Mouse (Mus musculus): ENCODE results near the gene Adarb1. TPM values are rescaled to one million over a fixed set of nuclear protein-coding genes. Genes with fewer than 3 reads are reported as not detected.

Adarb1 gene
- polyA plus RNA-seq, 1 experiment from 2014 or later = 10.7 TPM

DNA sequence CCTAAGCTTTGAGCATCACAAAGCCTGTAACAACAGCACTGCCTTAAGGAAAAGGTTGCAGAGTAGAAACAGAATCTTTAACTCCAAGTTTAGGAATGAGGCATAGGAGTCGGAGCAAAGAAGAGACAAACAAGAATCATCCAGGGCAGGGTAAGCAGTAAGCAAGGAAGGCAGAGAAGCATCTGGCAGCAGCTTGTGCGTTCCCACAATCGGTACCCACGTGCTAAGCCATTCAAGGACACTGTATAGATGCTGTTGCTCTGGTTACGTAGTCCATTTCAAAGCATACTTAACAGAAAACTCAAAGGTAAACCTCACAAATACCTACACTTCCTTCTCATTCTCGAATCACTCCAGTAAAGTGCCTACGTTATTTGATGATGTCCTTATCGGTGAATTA, 35.0 kb downstream of the Adarb1 start:
- Histone ChIP-seq H3K27ac (replicated peaks) (no peak overlapping the region), H3K9ac (no peak overlapping the region), H3K4me3 (no peak overlapping the region), H3K36me3 (no peaks in the 10 kb centered on the region), H3K4me1 (peaks cover 15% of the 10 kb centered on the region), H3K9me3 (no peaks in the 10 kb centered on the region), H3K27me3 (replicated peaks) (no peaks in the 10 kb centered on the region), H3K4me2 (no peak overlapping the region)
- no peak for ATAC-seq (ENCODE audit: extremely low read depth, insufficient number of reproducible peaks, low FRiP score, low TSS enrichment)
- 82% methylated on average over 8 of the region's 8 CpGs for WGBS

DNA sequence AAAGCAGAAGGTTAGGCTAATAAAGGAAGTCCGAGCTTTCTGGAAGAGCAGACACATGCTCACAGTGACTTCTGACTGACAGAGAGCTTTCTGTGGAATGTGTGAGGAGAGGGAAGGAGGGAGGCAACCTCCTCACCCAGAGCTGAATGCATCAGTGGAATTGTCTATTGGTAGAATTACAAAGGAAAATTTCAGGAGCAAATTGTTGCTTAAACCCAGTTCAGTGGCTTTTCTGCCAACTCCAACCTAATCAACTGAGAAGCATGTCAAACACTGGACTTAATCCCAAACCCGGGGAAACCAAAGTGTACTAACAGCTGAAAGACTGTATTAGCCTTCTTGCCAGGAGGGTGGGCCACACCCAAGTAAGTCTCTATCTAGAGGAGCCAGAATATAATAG, 36.9 kb downstream of the Adarb1 start:
- Histone ChIP-seq H3K9ac (no peak overlapping the region), H3K27me3 (replicated peaks) (no peaks in the 10 kb centered on the region), H3K4me1 (peaks cover 12% of the 10 kb centered on the region), H3K4me3 (no peak overlapping the region), H3K9me3 (no peaks in the 10 kb centered on the region), H3K36me3 (0 out of 2 replicates have a peak, but pooled peaks cover 4% of the 10 kb centered on the region), H3K4me2 (no peak overlapping the region), H3K27ac (replicated peaks) (no peak overlapping the region)
- ATAC-seq (ENCODE audit: extremely low read depth, insufficient number of reproducible peaks, low FRiP score, low TSS enrichment) = no peak
- WGBS = 40% methylated on average over 2 of the region's 2 CpGs

DNA sequence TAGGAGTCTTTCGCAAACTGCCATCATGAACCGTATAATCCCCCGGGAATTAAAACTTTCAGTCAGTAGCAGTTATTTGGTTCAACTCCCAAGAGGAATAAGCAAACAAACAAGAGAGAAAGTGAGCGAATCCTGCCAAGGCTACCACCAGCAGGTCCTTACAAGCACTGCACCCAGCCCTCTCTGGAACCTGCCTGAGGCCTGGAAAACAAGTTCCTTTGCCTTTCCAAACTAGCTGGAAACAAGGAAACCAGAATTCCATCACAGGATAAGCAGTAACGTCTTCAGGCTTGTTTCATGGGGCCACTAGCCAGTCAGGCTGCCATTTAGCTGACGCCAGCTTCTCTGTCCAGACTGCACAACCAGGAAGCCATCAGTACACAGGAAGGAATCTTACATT, 37.4 kb downstream of the Adarb1 start:
- no peak overlapping the region for H3K4me2 ChIP-seq
- 0 out of 2 replicates have a peak, but pooled peaks cover 4% of the 10 kb centered on the region for H3K36me3 ChIP-seq
- no peaks in the 10 kb centered on the region for H3K27me3 ChIP-seq (replicated peaks)
- no peaks in the 10 kb centered on the region for H3K9me3 ChIP-seq
- H3K27ac ChIP-seq (replicated peaks) = no peak overlapping the region
- 66% methylated on average over 6 of the region's 6 CpGs for WGBS
- no peak for ATAC-seq (ENCODE audit: extremely low read depth, insufficient number of reproducible peaks, low FRiP score, low TSS enrichment)
- no peak overlapping the region for H3K4me3 ChIP-seq
- H3K4me1 ChIP-seq = peaks cover 9% of the 10 kb centered on the region
- no peak overlapping the region for H3K9ac ChIP-seq

DNA sequence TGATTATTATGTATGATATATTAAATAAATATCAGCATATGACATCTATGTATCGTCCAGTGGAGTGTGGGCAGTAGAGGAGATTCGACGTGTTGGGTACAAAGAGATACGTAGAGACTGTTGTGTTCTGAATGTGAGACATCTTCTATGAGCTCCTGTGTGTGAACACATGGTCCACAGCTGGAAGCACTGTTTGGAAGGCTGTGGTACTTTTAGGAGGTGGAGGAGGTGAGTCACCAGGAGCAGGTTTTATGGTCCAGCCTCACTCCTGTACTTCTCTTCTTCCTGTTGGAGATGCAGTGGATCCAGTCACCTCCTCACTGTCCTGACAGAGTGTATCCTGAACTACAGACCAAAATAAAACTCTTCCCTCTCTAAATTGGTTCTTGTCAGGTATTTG, 38.9 kb downstream of the Adarb1 start:
- H3K27me3 ChIP-seq (replicated peaks) = no peaks in the 10 kb centered on the region
- no peak overlapping the region for H3K9ac ChIP-seq
- ATAC-seq (ENCODE audit: extremely low read depth, insufficient number of reproducible peaks, low FRiP score, low TSS enrichment) = no peak
- no peak overlapping the region for H3K4me2 ChIP-seq
- no peak overlapping the region for H3K4me3 ChIP-seq
- H3K9me3 ChIP-seq = no peaks in the 10 kb centered on the region
- H3K27ac ChIP-seq (replicated peaks) = no peak overlapping the region
- peaks cover 10% of the 10 kb centered on the region; the same call in 1 of the 2 replicates for H3K4me1 ChIP-seq
- WGBS = 91% methylated on average over 4 of the region's 4 CpGs
- 0 out of 2 replicates have a peak, but pooled peaks cover 4% of the 10 kb centered on the region for H3K36me3 ChIP-seq

DNA sequence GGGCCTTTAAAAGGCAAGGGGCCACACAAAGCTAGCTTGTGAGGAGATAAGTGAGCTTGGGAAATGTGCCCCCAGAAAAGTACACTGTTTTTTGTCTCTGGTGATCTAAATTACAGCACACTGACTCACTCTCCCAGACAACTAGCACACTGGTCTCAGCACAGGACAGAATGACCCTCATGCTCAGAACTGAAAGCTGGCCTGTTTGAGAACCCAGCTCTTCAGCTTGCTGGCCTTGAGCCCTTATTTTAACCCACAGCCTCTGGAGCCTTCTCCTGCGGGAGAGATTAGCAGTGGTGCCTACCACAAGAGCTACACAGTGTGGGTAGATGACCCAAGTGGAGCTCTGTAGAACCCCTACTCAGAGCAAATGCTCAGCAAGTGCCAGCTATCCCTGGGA, 42.0 kb downstream of the Adarb1 start:
- 72% methylated on average over 1 of the region's 1 CpGs for WGBS
- Histone ChIP-seq H3K27me3 (replicated peaks) (no peaks in the 10 kb centered on the region), H3K4me1 (peaks cover 22% of the 10 kb centered on the region), H3K36me3 (0 out of 2 replicates have a peak, but pooled peaks cover 4% of the 10 kb centered on the region), H3K4me3 (no peak overlapping the region), H3K9ac (no peak overlapping the region), H3K9me3 (no peaks in the 10 kb centered on the region), H3K27ac (replicated peaks) (peak overlapping the region; percentile 21; the same call in 1 of the 2 replicates), H3K4me2 (no peak overlapping the region)
- ATAC-seq (ENCODE audit: extremely low read depth, insufficient number of reproducible peaks, low FRiP score, low TSS enrichment) = no peak

DNA sequence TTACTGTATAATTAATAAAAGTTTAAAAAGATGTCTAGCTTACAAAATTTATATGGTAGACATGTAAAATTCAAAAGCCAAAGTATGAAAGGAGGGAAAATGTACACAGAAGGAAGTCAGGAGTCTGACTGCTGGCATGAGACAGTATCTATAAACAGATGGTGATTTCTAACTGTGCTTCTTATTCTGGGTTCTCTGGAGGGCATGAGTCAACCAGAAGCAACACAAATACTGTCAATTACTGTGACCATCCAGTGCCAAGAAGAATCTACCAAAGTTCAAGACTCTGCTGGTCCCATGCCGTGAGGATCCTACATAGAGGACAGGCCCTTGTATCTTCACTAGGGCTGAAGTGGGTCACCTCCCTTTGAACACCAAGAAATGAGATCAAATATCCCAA, 43.1 kb downstream of the Adarb1 start:
- no peak overlapping the region for H3K4me3 ChIP-seq
- 82% methylated on average over 1 of the region's 1 CpGs for WGBS

DNA sequence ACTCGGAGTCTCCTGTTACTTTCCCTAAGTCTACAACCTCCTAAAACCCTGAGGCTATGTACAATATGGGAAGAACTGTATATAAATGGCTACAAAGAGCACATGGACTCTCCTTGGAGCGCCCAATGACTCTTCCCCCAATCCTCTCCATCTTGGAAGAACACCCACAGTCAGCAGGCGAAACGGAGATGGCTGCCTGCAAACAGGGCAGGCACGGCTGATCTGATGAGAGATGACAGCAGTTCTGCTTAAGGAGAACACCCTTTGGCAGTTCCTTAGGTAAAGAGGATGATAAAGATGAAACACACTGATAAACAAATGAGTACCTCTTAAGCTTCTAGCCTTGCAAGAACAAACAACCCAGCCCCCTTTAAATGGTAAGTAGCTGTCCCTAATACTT, 43.7 kb downstream of the Adarb1 start:
- Histone ChIP-seq H3K27me3 (replicated peaks) (no peaks in the 10 kb centered on the region), H3K9ac (no peak overlapping the region), H3K4me3 (no peak overlapping the region), H3K9me3 (no peaks in the 10 kb centered on the region), H3K4me2 (no peak overlapping the region), H3K36me3 (0 out of 2 replicates have a peak, but pooled peaks cover 4% of the 10 kb centered on the region), H3K4me1 (peaks cover 32% of the 10 kb centered on the region), H3K27ac (replicated peaks) (no peak overlapping the region)
- ATAC-seq (ENCODE audit: extremely low read depth, insufficient number of reproducible peaks, low FRiP score, low TSS enrichment) = no peak
- 74% methylated on average over 5 of the region's 5 CpGs for WGBS

More for the DNA sequence above, 43.1 kb downstream of the Adarb1 start:
- Histone ChIP-seq H3K9ac (no peak overlapping the region), H3K4me2 (no peak overlapping the region), H3K27ac (replicated peaks) (no peak overlapping the region), H3K9me3 (no peaks in the 10 kb centered on the region), H3K27me3 (replicated peaks) (no peaks in the 10 kb centered on the region), H3K4me1 (peaks cover 27% of the 10 kb centered on the region), H3K36me3 (0 out of 2 replicates have a peak, but pooled peaks cover 4% of the 10 kb centered on the region)
- ATAC-seq (ENCODE audit: extremely low read depth, insufficient number of reproducible peaks, low FRiP score, low TSS enrichment) = no peak

DNA sequence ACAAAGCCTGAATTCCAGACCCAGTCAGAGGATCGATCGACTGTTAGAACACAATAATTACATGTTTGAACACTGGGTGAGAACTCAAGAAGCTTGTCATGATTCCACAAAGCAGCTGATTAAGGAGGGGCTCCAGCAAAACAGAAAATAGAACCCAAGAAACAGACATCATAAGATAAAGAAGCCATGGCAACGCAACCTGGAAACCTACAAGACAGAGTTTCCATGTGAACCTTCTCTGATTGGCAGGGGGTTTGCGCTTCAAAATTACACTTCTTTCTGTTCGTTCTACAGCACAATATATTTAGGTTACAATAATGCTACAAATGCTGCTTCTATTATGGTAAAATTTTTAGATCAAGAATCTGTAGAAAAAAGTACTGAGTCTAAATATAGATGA, 47.9 kb downstream of the Adarb1 start:
- Histone ChIP-seq H3K27me3 (replicated peaks) (no peaks in the 10 kb centered on the region), H3K4me3 (no peak overlapping the region), H3K4me2 (no peak overlapping the region), H3K27ac (replicated peaks) (no peak overlapping the region), H3K36me3 (no peaks in the 10 kb centered on the region), H3K9ac (no peak overlapping the region), H3K9me3 (no peaks in the 10 kb centered on the region), H3K4me1 (peaks cover 52% of the 10 kb centered on the region)
- WGBS = 80% methylated on average over 5 of the region's 5 CpGs
- no peak for ATAC-seq (ENCODE audit: extremely low read depth, insufficient number of reproducible peaks, low FRiP score, low TSS enrichment)

DNA sequence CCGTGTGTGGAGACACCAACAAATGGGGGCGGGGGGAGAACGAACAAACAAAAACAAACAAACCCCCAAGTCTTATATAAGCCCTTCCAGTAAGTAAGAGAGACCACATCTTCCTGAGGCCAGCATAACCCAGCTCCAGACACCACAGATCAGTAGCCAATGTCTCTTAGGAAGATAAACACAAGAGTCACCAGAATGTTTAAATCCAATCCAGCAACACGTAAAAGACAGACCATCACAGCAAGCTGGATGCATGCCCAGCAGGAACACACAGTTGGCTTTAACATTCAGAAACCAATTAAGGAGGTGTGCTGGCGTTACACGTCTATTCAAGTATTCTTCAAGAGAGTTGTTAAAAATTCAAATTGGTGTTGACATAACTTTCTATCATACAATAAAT, 50.1 kb downstream of the Adarb1 start:
- Histone ChIP-seq H3K27me3 (replicated peaks) (no peaks in the 10 kb centered on the region), H3K4me1 (peaks cover 50% of the 10 kb centered on the region), H3K4me3 (no peak overlapping the region), H3K9ac (no peak overlapping the region), H3K4me2 (no peak overlapping the region), H3K27ac (replicated peaks) (peak overlapping the region; percentile 6; the same call in 1 of the 2 replicates), H3K36me3 (no peaks in the 10 kb centered on the region), H3K9me3 (no peaks in the 10 kb centered on the region)
- 53% methylated on average over 6 of the region's 6 CpGs for WGBS
- ATAC-seq (ENCODE audit: extremely low read depth, insufficient number of reproducible peaks, low FRiP score, low TSS enrichment) = no peak

DNA sequence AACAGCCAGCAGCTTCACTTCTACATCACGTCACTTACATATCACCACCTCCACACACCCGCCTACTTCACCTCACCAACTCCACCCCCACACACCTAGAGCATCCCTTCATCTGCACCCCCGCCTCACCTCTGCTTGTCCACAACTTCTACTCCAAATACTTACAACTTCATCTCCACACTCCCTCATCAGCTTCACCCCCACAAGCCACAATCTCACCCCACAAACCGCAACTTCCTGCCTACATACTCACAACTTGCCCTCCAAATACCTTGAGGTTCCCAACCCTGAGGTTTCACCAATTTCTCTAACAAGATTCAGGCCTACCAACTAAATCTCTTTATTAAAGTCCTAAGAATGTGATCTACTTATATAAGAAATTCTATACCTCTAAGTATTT, 51.1 kb downstream of the Adarb1 start:
- H3K4me3 ChIP-seq = no peak overlapping the region
- peak overlapping the region; percentile 6; the same call in 1 of the 2 replicates for H3K27ac ChIP-seq (replicated peaks)
- no peaks in the 10 kb centered on the region for H3K27me3 ChIP-seq (replicated peaks)
- 70% methylated on average over 4 of the region's 4 CpGs for WGBS
- H3K9ac ChIP-seq = no peak overlapping the region
- H3K36me3 ChIP-seq = no peaks in the 10 kb centered on the region
- H3K4me2 ChIP-seq = no peak overlapping the region
- ATAC-seq (ENCODE audit: extremely low read depth, insufficient number of reproducible peaks, low FRiP score, low TSS enrichment) = no peak
- peaks cover 40% of the 10 kb centered on the region for H3K4me1 ChIP-seq
- H3K9me3 ChIP-seq = no peaks in the 10 kb centered on the region

DNA sequence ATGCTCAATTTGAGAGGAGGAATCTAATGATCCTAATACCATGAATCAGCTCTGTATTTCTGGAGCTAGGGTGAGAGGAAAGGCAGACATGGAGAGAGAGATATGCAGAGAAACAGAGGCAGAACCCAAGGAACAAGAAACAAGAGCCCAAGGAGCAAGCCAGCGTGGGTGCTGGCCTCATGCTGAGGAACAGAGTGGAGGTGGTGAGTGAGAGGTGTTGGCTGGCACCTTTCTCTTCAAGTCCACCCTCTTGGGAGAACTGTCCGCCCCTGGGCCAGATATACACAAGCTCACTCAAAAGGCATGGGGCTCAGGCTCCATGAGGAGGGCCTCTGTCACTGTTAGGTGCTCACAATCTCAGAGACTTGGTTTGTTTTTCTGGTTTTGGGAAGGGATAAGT, 52.9 kb downstream of the Adarb1 start:
- Histone ChIP-seq H3K9me3 (no peaks in the 10 kb centered on the region), H3K4me3 (no peak overlapping the region), H3K9ac (no peak overlapping the region), H3K27ac (replicated peaks) (no peak overlapping the region), H3K4me2 (no peak overlapping the region), H3K36me3 (no peaks in the 10 kb centered on the region), H3K27me3 (replicated peaks) (no peaks in the 10 kb centered on the region), H3K4me1 (peaks cover 44% of the 10 kb centered on the region)
- 67% methylated on average over 2 of the region's 2 CpGs for WGBS
- ATAC-seq (ENCODE audit: extremely low read depth, insufficient number of reproducible peaks, low FRiP score, low TSS enrichment) = no peak

DNA sequence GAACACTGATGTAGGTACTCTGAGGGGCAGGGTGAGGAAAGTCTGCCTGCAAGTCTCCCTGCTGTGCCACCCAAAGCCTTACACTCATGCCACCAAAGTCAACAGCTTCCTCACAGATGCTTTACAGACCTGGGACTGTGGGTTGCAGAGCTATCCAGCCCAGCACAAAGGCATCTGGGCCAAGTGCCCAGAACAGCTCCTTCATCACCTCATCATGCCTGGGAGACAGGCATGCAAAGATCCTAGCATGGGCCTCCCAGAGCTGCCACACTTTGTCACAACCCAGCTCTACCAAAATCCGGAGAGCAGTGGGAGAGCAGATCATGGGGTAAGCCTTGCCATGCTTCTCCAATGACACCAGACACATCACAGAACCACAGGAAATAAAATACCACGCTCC, 57.6 kb downstream of the Adarb1 start:
- WGBS = 45% methylated on average over 2 of the region's 2 CpGs
- no peak overlapping the region for H3K4me3 ChIP-seq
- H3K4me1 ChIP-seq = peaks cover 32% of the 10 kb centered on the region
- H3K27ac ChIP-seq (replicated peaks) = peak overlapping the region; percentile 87
- no peaks in the 10 kb centered on the region for H3K27me3 ChIP-seq (replicated peaks)
- no peak for ATAC-seq (ENCODE audit: extremely low read depth, insufficient number of reproducible peaks, low FRiP score, low TSS enrichment)
- no peak overlapping the region for H3K9ac ChIP-seq
- no peaks in the 10 kb centered on the region for H3K36me3 ChIP-seq
- H3K9me3 ChIP-seq = no peaks in the 10 kb centered on the region
- peak overlapping the region; percentile 6; the same call in 1 of the 2 replicates for H3K4me2 ChIP-seq
